Mouse (Mus musculus) hindbrain, embryonic 11.5 days (tissue): ENCODE measurements at regions not wholly inside any gene's neighbourhood (a gene's known extent, or its start where the extent isn't known, plus 50 kb on each side); places are given as distances from the start of the nearest gene placed in this dataset.

Experiments
- ATAC-seq: fragments of 200-750 bp; cut with Nextera tagmentation; 2 replicates; pipeline ENCODE4 v1.8.0; 2017; ENCODE audit warnings: mild to moderate bottlenecking, moderate TSS enrichment, moderate library complexity; ENCODE audit not compliant: low FRiP score
- DNase-seq: peaks from one replicate; pipeline ENCODE4 v3.0.0-alpha.2; 2015; ENCODE audit warnings: low spot score
- H3K27ac ChIP-seq: fragments of 300-500 bp; sonication (generic); 2 replicates; pipeline ENCODE4 v1.5.1; 2014; ENCODE audit warnings: mild to moderate bottlenecking, low read depth, low read length
- H3K27me3 ChIP-seq: fragments of 300-500 bp; sonication (generic); 2 replicates; pipeline ENCODE4 v1.6.1; 2014; ENCODE audit warnings: mild to moderate bottlenecking, low read length, moderate library complexity, mixed read lengths; ENCODE audit not compliant: control insufficient read depth, insufficient read depth
- H3K36me3 ChIP-seq: fragments of 300-500 bp; sonication (generic); 2 replicates; pipeline ENCODE4 v1.6.1; 2014; ENCODE audit warnings: mild to moderate bottlenecking, low read length, moderate library complexity, mixed read lengths; ENCODE audit not compliant: control insufficient read depth, insufficient read depth
- H3K4me1 ChIP-seq: fragments of 300-500 bp; sonication (generic); replicated peaks from 2 replicates; pipeline ENCODE4 v1.6.1; 2014; ENCODE audit warnings: low read length, mixed read lengths; ENCODE audit not compliant: control insufficient read depth, insufficient read depth
- H3K4me2 ChIP-seq: fragments of 300-500 bp; sonication (generic); replicated peaks from 2 replicates; pipeline ENCODE4 v1.6.1; 2014; ENCODE audit warnings: mild to moderate bottlenecking, low read depth, low read length
- H3K4me3 ChIP-seq: fragments of 300-500 bp; sonication (generic); 2 replicates; pipeline ENCODE4 v1.5.1; 2014; ENCODE audit warnings: low read depth, low read length
- H3K9ac ChIP-seq: fragments of 300-500 bp; sonication (generic); 2 replicates; pipeline ENCODE4 v1.6.1; 2014; ENCODE audit warnings: low read depth, low read length
- H3K9me3 ChIP-seq: fragments of 300-500 bp; sonication (generic); 2 replicates; pipeline ENCODE4 v1.6.1; 2016; ENCODE audit warnings: low read length; ENCODE audit not compliant: control insufficient read depth
- WGBS: fragments of 180-500 bp; shearing (Covaris S2); extraction: QIAGEN DNeasy Blood & Tissue Kit; methylation state at CpG from one replicate; pipeline ENCODE4 v1.1.7; 2014; 5-methylcytosine and 5-hydroxymethylcytosine counted together

DNA sequence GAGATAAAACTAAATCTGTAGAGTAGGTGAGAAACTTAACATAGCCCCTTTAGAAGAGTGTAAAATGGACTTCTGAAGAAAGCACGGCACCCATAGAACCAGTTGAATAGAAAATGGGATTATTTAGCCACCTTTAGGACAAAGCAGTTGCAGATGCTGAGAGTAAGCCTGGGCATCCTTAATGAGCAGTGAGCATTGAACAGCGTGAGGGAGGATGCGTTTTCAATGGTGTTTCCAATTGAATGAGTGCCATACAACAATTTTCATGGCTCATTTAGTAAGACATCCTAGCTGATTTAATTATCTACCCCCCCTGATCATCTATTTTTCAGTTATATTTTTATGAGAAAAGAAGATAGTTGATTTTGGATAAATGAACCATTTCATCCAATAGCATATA is 327.2 kb upstream of the Fsip2 start:
- Histone ChIP-seq H3K4me1 (no peaks in the 10 kb centered on the region), H3K27ac (no peak overlapping the region), H3K9me3 (no peaks in the 10 kb centered on the region), H3K36me3 (no peaks in the 10 kb centered on the region), H3K4me2 (no peak overlapping the region), H3K9ac (no peak overlapping the region), H3K27me3 (no peaks in the 10 kb centered on the region), H3K4me3 (no peak overlapping the region)
- DNase-seq (peak; percentile 24), ATAC-seq (peak; percentile 73)
- 33% methylated on average over 3 of the region's 3 CpGs for WGBS

GRCm38 (mm10) chr2:82620553-82620952 is 322.9 kb upstream of the Fsip2 start:
- H3K27ac ChIP-seq: no peak overlapping the region
- WGBS: 30% methylated on average over 1 of the region's 1 CpGs
- H3K4me1 ChIP-seq: no peaks in the 10 kb centered on the region
- DNase-seq: peak; percentile 11
- no peak overlapping the region for H3K4me2 ChIP-seq
- ATAC-seq: no peak
- H3K27me3 ChIP-seq: no peaks in the 10 kb centered on the region
- no peaks in the 10 kb centered on the region for H3K36me3 ChIP-seq
- no peaks in the 10 kb centered on the region for H3K9me3 ChIP-seq
- no peak overlapping the region for H3K9ac ChIP-seq
- H3K4me3 ChIP-seq: no peak overlapping the region

DNA sequence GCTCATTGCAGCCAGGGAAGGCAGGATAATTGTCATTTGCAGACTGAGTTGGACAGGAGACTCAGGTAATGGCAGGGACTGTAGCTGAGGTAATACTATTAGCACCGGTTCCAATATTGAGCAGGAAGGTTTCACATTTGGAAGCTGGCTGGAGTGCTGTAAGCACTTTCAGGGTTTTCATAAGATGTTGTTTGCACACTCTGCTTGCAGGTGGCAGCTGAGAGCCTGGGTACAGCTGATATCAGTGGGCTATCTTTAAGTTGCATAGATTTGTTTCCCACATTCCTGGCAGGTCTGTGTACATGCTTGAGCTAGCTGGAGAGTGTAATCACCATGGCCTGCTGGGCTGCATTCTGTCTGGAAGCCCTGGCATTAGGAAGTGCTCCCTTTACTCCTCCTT is 299.0 kb upstream of the Fsip2 start:
- no peak overlapping the region for H3K27ac ChIP-seq
- H3K4me2 ChIP-seq: no peak overlapping the region
- WGBS: 88% methylated on average over 1 of the region's 1 CpGs
- no peak overlapping the region for H3K4me3 ChIP-seq
- no peaks in the 10 kb centered on the region for H3K4me1 ChIP-seq
- ATAC-seq: no peak
- no peak for DNase-seq
- no peak overlapping the region for H3K9ac ChIP-seq
- no peaks in the 10 kb centered on the region for H3K36me3 ChIP-seq
- H3K27me3 ChIP-seq: no peaks in the 10 kb centered on the region
- no peaks in the 10 kb centered on the region for H3K9me3 ChIP-seq
